Mouse (Mus musculus) inflammation-experienced regulatory T-cells, adult 6 months (primary cell): ENCODE results near the gene Parm1. TPM values are rescaled to one million over a fixed set of nuclear protein-coding genes. Genes with fewer than 3 reads are reported as not detected.

Experiments
- ATAC-seq: one replicate; pipeline ENCODE4 v1.8.0; 2017
- polyA plus RNA-seq, 3 experiments: library from polyadenylated mRNA; unstranded; fragments of 100-300 nt; shearing (Covaris generic); gene quantifications; one replicate each; pipeline ENCODE4 v1.2.1; 2017

Parm1 gene
- under 1 TPM in 1 of 3 experiments, not detected in 2; 0.07 TPM for polyA plus RNA-seq

DNA sequence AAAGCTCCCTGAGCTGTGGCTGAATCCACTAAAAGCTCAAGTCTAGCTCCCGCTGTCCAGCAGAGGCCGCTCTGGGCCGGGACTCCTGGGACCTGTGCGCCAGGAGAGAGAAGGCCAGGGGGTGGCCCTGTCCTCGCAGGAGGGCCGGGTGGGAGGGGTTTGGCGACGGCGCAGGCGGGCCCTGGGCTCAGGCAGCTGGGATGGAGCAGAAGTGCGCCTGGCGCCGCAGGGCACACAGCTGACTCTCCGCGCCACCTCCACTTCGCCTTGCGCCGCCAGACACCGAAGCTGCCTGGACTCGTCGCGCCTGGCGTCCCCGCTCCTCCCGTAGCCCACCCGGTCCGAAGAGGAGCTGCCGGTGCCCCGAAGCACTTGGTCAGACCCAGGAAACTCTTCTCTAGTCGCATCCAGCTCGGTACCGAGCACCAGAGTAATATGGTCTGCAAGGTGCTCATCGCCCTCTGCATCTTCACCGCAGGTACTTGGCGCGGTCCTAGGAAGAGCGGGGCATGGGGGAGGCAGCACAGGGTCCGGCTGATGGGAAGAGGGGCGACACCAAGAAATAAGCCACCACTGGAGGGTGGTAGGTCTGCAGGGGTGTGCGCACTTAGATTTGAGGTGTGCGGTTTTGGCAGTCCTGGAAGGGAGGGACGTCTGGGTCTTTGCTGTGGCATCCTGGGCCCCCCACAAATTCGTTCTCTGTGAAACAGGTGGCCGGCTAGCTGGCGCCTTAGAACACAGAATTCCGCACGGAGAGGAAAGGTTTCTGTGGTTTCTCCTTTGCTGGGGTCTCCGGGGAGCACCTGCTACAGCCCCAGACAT, at the start of gene Parm1:
Gene Parm1 (plus strand): TSS at position 136 of the 822 bp plus-strand sequence.
- no peak for ATAC-seq

DNA sequence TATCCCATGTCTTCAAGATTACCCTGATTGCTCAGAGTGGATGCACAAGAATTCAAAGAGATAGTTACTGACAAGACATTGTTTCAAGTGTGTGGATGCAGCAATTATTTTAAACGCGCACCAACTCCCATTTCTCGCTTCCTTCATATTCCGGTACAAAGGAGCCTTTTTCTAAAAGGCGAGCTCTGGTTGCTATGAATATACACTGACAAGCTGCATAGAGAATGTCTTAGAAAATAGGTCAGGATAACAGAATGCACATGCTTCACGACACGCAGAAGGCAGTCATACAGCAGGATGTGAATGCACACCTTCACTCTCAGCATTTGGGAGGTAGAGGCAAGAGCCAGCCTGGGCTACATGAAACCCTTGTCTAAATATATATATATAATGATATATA, 42.2 kb upstream of the Parm1 start:
- ATAC-seq = no peak

GRCm38 (mm10) chr5:91476863-91477262, 40.6 kb upstream of the Parm1 start:
- ATAC-seq = no peak

- ATAC-seq = no peak
Measured at GRCm38 (mm10) chr5:91478673-91479072, 38.7 kb upstream of the Parm1 start.

GRCm38 (mm10) chr5:91480129-91480528, 37.3 kb upstream of the Parm1 start:
- ATAC-seq = no peak

DNA sequence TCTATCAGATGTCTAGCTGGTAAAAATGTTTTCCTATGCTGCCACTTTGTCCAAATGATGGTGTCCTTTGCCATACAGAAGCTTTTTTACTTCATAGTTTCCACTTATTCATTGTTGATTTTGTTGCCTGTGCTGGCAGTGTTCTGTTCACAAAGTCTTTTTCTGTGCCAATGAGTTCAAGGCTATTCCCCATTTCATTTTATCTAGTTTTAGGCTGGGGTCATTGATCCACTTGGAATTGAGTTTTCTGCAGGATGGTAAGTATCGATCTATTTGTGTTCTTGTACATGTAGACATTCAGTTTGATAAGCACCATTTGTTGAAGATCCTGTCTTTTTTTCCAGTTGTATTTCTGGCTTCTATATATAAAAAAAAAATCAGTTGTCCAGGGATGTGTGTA, 33.1 kb upstream of the Parm1 start:
- ATAC-seq = no peak

- ATAC-seq = no peak
Measured at GRCm38 (mm10) chr5:91494456-91494855, 23.0 kb upstream of the Parm1 start.

DNA sequence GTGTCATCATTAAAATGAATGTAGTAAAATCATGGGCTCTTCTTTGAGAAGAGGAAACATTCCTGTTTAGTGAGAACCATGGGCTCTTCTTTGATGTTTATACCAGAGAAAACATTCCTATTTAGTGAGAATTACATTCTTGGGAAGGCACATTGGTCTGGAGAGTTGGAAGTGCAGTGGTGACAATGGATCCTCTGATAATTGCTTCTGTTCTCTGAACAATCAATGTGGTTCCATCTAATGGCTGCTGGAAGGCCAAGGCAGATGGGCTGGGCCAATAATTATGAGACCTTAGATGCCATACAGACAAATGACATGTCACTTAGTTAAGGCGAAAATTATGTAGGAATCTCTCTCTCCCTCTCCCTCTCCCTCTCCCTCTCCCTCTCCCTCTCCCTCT, 16.1 kb upstream of the Parm1 start:
- no peak for ATAC-seq

GRCm38 (mm10) chr5:91502366-91502765, 15.0 kb upstream of the Parm1 start:
- ATAC-seq = no peak

DNA sequence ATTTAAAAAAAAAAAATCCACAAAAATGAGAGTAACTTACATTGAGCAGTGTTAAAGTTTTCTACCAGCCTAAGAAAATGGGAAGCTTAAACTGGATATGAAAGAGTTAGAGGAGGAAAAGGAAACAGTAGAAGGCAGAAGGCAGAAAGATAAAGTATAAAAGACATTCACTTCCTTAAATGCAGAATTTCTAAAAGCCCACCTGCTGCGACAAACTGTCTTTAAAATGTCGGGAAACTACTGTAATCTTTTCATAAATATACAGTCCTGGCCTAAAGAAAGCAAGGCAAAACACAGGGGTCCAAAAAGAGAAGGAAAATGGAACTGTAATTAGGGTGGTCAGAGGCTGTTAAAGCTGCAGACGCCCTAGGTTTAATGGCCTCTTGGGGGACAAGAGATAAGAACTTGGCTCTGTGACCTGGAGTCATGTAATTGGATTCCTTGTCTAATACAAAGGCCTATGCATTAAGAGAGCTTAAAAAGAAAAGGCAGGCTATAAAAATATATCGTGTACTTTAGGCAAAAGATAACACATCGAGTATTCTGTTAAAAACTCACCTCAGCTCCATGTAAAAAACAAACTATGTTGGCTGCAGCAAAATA, 13.0 kb upstream of the Parm1 start:
- no peak for ATAC-seq

DNA sequence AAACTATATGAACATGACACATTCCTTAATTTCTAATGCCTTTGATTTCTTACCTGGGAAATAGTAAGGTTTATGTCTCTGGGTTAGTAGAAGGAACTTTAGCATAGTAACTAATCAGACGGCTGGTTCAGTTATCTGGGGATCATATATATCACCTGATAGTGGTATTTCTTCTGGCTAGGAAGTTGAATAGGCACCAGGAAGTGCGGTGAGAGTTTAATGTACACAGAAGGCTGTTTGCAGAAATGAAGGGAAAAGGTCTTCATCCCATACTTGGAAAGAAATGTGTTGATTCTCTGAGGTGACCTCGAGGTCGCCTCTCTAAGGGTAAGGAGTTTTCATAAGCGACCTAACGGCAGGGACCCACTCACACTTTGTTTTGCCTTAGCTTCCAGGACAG, 338 bp upstream of the Parm1 start:
- no peak for ATAC-seq

GRCm38 (mm10) chr5:91518302-91518790, 931 bp downstream of the Parm1 start:
- ATAC-seq = no peak

- ATAC-seq = no peak
Measured at GRCm38 (mm10) chr5:91518946-91519345, 1.5 kb downstream of the Parm1 start.

DNA sequence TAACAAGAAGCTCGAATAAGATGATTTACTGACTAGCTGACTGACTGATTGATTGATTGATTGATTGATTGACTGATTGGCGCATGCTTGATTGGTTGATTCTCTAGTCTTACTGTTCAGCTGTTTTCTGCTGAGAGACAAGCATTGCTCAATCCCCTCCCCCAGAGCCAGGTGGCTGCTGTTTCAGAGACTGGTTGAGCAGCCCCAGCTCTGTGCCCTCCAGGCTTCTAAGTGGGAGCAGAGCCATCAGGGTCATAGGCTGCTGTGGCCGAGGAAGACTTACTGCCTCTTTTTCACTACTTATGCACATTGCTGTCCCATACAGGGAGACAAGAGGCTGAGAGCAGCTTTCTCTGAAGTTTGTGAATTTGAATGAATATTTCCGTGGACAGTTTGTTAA, 2.1 kb downstream of the Parm1 start:
- no peak for ATAC-seq

DNA sequence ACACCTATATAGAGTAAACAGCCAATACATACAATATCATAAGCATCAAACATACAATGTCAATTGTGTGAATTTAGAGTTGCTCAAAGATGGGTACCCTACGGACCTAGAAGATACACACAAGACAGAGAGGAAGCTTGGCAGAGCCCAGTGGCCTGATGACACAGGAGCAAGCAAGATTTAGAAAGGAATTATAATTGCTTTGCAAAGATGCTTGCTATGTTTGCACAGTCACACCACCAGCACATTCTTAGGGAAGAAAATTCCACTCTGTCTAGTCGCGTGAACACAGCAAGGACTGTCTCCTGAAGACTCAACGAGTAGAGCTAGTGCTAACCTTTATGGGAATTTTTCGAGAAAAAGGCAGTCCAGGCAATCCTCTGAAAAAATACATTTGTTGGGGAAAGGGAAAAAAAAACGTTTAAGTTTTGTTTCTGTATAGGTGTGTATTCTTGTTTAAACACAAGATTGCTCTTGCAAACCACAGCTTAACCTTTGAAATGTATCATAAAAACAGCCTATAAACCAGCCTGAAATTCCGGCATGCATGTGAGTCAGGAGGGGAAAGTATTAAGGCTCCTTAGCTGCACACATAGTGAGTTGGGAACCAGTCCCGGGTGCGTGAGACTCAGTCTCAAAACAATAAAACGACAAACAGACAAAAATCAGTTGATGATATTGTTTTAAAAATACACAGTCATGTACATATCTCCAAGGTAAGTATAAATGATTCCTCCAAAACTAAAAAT, 15.5 kb downstream of the Parm1 start:
- no peak for ATAC-seq

DNA sequence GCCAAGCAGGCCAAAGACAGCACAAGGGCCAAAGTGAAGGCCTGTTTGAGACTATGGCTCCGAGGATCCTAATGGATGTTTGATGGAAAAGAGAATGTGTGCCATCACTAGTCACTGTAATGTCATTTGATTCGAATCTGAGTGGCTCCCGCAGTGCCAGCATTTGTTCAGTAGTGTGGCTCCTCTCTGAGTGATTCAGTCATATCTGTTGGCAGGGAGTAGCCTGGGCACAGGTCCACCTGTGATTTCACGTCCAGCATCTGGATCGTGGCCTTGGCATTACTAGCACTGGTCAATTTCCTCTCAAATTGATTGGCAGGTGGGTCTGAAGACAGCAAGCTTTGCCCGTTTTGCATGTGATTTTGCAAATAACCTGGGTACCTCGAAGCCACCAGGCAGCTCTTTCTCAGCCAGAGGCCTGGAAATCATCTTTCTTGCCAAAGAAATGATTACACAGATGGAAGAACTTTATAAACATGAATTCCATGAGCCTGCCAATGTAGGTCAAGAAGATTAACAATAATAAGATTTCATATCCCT, 41.7 kb downstream of the Parm1 start:
- no peak for ATAC-seq

- ATAC-seq = no peak
Measured at GRCm38 (mm10) chr5:91559711-91560110, 42.3 kb downstream of the Parm1 start.

DNA sequence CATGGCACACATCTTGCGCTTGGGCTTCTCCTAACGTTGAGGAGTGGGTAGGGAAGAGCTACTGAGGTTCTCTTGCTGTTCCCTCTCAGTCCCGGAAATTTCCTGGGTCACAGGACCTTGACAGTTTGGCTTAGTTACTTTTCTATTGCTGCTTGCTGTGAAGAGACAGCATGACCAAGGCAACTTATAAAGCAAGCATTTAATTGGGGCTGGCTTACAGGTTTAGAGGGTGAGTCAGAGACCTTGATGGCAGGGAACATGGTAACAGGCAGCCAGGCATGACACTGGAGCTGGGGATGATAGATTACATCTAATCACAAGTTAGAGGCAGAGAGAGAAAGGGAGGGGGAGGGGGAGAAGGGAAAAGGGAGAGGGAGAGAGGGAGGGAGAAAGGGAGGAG, 44.0 kb downstream of the Parm1 start:
- no peak for ATAC-seq

DNA sequence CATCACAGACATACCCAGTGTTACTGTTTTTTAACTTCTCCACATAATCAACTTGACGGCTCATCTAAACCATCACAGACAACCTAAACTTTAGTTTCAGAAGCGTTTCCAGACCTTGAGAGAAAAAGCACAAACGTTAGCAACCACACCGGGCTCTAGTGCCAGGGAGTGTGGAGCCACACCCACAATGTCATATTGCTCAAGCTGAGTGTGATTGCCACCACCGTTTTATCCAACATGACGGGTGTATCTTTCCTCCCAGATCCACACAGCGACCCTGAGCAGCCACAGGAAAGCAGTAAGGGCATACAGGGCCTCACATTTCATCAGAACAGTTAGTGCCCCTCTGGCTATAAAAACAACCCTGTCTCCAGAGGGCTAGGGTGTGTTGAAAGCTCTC, 45.1 kb downstream of the Parm1 start:
- ATAC-seq = no peak

GRCm38 (mm10) chr5:91564054-91564453, 46.6 kb downstream of the Parm1 start:
- no peak for ATAC-seq

DNA sequence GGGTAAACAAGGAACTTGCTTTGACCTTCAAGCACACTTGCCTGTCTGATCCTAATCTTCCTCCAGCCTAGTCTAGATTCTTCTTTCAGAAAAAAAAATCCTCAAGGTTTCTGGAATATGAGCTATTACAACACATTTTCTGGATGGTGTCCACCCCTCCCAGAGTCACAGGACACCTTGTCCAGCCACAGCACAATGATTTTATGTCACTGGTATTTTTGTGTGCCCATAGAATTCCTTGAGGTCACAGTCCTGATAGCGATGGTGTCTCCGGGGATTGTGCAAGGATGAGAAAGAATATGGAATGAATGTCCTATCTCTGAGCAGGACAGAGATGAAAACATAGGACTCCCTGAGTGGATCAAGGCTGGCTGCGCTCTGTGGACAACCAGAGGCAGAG, 48.0 kb downstream of the Parm1 start:
- ATAC-seq = no peak

GRCm38 (mm10) chr5:91566591-91566990, 49.2 kb downstream of the Parm1 start:
- ATAC-seq = no peak

DNA sequence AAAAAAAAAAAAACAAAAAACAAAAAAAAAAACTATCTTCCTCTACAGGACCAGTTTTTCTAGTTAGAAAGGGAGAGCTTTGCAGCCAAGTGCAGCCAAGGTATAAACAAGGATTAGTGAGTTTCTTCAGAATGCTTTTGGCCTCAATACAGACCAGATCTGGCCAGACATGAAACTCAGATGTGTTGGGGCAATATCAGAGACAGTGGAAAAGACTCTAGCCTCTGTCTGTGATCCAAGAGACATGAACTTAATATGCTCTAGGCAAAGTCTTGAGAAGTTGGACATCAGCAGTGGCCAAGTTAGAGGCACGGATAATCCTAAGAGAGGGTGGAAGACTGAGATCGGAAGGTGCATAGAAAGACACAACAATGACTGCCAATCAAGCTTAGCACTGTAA, 56.8 kb downstream of the Parm1 start:
- no peak for ATAC-seq
